Mouse (Mus musculus): ENCODE measurements around the gene Atp1a4. TPM values are rescaled to one million over a fixed set of nuclear protein-coding genes. Genes with fewer than 3 reads are reported as not detected.

The Atp1a4 gene
- not detected for polyA plus RNA-seq (2017; shearing (Covaris generic))

GRCm38 (mm10) chr1:172258314-172258713 lies at the start of gene Atp1a4:
Gene Atp1a4, minus strand, starts transcription at chr1:172258414.

GRCm38 (mm10) chr1:172297611-172298537 lies 39.7 kb upstream of the Atp1a4 start, which contains the start of gene Atp1a2:
Gene Atp1a2, minus strand, starts transcription at chr1:172298064.

DNA sequence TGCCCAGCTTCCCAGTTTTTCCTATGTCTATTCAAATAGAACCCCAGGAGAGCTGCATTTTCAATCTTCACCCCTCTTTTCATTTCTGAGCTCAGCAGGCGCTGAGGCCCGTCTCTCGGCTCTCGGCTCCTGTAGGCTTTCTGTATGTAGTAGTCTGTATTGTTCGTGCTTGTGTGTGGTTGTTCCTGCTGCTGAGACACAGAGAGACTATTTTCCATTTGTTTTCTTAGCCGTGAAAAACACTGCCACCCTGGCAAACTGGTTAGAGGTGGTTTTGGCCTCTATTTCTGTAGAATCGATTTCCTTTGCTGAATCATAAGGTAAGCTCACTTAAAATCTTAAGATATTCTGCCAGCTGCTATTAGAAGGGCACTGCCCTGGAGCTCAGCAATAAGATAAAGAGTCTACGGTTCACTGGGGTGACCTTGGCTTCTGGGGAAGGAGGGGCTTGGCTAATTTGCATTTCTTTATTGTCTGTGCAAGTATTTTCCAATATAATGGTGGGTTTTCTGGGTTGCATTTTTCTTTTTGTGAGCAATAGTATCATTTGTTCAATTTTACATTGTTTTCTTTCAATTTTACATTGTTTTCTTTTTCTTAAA lies 3.4 kb upstream of the Atp1a4 start, which contains the start of gene Igsf8:
Gene Igsf8 (plus strand): TSS at position 165 of the 602 bp plus-strand sequence.

DNA sequence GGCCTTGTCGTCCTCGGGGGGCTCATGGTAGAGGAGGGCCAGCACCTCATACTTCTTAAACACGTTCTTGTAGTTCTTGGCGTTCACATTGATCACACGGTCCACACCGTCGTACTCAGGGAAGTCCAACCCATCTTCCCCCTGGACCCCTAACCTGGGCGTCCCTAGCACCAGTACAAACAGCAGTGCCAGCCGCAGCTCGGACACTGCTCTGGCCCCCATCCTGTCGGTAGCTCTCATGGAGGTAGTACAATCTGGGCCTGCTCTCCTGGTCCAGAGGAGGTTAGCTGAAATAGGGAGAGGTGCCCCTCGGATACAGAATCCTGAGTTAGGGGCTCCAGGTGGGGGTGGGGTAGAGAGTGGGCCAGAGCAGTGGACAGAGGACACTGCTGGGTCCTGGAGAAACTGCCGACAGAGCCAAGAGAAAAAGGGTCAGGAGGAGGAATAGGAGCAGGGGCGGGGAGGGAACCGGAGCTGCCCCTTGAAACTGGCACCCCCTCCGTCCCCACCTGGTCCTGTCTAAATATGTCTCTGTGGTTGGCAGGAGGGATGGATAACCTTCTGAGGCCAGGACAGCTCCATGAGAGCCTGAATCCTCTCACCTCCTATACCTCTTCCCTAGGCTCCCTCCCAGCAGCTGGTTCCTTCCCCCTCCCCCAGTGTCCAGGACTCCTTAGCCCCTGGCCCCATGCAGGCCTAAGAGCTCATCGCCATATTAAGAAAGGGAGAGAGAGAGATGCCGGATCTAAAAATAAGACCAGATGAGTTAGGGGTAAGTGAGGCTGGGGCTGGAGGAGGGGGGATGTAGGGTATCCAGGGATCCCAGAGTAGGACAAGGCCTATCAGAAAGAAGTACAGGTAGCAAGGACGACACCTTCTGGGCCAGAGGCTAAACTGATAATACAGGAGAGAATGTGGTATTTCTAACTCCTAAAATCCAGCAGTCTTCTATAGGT lies 38.5 kb downstream of the Atp1a4 start, which contains the start of gene Casq1:
Gene Casq1 (minus strand): TSS at position 418 of the 956 bp plus-strand sequence.

DNA sequence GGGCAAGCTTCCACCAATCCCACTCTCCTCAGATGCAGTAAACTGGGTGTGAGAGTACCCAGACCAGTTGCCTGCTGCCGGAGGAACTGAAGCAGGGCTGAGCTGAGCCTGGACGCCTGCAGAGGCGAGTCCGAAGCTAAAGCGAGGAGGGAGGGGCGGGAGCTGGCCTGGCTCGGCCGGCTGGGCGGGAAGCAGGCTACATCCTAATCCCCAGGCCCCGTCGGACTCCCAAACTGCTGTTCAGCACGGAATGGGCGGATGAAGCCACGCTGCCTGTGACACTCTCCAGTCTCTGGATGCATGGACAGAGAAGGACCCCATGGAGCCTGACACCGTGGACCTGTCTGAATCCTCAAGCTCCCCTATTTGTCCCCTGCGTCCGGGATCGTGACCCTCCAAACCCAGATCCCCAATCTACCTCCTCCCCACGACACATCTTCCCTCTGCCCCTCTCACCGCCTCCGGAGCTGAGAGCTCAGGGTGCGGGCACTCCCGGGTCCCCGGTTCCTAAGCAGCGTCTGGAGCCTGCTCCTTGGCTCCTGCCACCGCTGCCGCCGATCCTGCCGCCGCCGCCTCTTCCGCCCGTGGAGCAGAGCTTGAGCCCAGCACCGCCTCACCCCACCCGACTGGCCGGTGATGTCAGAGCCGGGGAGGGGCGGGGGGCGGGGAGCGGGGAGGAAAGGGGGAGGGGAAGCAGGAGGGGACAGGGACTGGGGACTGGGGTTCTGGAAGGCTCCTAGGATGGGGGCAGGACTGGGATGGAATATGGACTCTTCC lies 51.9 kb downstream of the Atp1a4 start, which contains the start of gene Pea15a:
Gene Pea15a (minus strand): TSS at position 664 of the 777 bp plus-strand sequence.

Other genes starting within 250 kb of the Atp1a4 start
- 0.22 TPM for gene Vangl2, start 230.0 kb downstream of the Atp1a4 start, polyA plus RNA-seq (2017; shearing (Covaris generic))
- gene Nhlh1, start 200.8 kb downstream of the Atp1a4 start, polyA plus RNA-seq (2017; shearing (Covaris generic)), result not detected
- 178 TPM for gene Copa, start 175.9 kb downstream of the Atp1a4 start, polyA plus RNA-seq (2017; shearing (Covaris generic))
- gene Ncstn, start 175.6 kb downstream of the Atp1a4 start, polyA plus RNA-seq (2017; shearing (Covaris generic)), result 108 TPM
- gene Pex19, start 131.7 kb downstream of the Atp1a4 start, polyA plus RNA-seq (2017; shearing (Covaris generic)), result 31.7 TPM
- 107 TPM for gene Dcaf8, start 110.3 kb downstream of the Atp1a4 start, polyA plus RNA-seq (2017; shearing (Covaris generic))
- gene Pea15a, start 51.6 kb downstream of the Atp1a4 start, polyA plus RNA-seq (2017; shearing (Covaris generic)), result 104 TPM
- not detected for gene Casq1, start 38.5 kb downstream of the Atp1a4 start, polyA plus RNA-seq (2017; shearing (Covaris generic))
- gene Igsf8, start 3.2 kb upstream of the Atp1a4 start, polyA plus RNA-seq (2017; shearing (Covaris generic)), result 55.0 TPM
- gene Atp1a2, start 39.6 kb upstream of the Atp1a4 start, polyA plus RNA-seq (2017; shearing (Covaris generic)), result not detected
- gene Kcnj9, start 70.9 kb upstream of the Atp1a4 start, polyA plus RNA-seq (2017; shearing (Covaris generic)), result not detected
- 0.18 TPM for gene Kcnj10, start 82.8 kb upstream of the Atp1a4 start, polyA plus RNA-seq (2017; shearing (Covaris generic))
- gene Pigm, start 118.1 kb upstream of the Atp1a4 start, polyA plus RNA-seq (2017; shearing (Covaris generic)), result 12.6 TPM
- gene Slamf9, start 216.9 kb upstream of the Atp1a4 start, polyA plus RNA-seq (2017; shearing (Covaris generic)), result not detected
- 0.78 TPM for gene Igsf9, start 223.4 kb upstream of the Atp1a4 start, polyA plus RNA-seq (2017; shearing (Covaris generic))
- 643 TPM for gene Tagln2, start 241.6 kb upstream of the Atp1a4 start, polyA plus RNA-seq (2017; shearing (Covaris generic))